ENCODE assay signal across 12 mouse cellular contexts in the genomic region with DNA sequence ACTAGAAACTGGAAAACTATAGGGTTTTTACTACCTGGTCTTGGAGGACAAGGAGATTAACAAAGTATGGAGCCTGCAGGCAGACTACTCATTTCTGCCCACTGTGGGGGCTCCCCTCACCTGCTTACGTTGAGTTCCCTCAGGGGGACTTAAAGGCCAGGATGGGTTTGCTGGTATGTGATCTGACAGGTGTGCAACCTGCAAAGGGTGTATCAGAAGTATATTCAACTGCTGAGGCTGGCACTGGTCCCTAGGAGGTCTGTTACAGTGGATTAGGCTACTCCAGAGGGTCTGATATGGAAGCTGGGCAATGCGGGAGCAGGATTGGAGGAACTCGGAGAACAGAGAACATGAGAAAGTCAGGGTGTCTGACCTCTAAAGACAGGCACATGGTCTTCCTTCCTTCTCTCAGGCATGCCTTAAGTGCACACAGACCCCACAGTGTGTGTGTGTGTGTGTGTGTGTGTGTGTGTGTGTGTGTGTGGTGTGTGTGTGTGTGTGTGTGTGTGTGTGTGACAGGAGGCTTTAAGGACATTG. TPM values are rescaled to one million over a fixed set of nuclear protein-coding genes. Genes with fewer than 3 reads are reported as not detected.
DNase-seq lines count a peak whose midpoint lies in the region; ATAC-seq and TF ChIP-seq lines count a peak whose summit lies in the region.
"Had no signal": no experiment of that assay in that cellular context is flagged by ENCODE, and none has a peak within 500 bp of the region (broad histone marks: within the 10 kb centered on the region; RNA-seq: fewer than 3 reads in every experiment).

No protein-coding gene starts in this region.

- intact Hi-C loops in heart, postnatal 36 days (cut with DNase I): loop anchor here (1.0 kb wide), 1 partner anchor 40 kb away; no protein-coding TSS in a partner anchor

- no peak for TF ChIP-seq CTCF in kidney, postnatal 0 days (IDR thresholded peaks at IDR 0.05; ENCODE audit: low read depth)
- TF ChIP-seq CTCF in cortical plate, adult 2 months (IDR thresholded peaks at IDR 0.05; ENCODE audit: extremely low read depth, insufficient read depth, low read length): no peak

- no peak overlapping the region for H3K4me3 ChIP-seq in heart, embryonic 10.5 days
- H3K4me3 ChIP-seq in kidney, postnatal 0 days (replicated peaks; ENCODE audit: low read depth, low read length): no peak overlapping the region
- no peak overlapping the region for H3K4me3 ChIP-seq in cortical plate, adult 2 months (ENCODE audit: insufficient read depth, low read length)
- H3K4me3 ChIP-seq in liver, embryonic 13.5 days (replicated peaks): no peak overlapping the region
- H3K4me3 ChIP-seq: hindbrain, embryonic 13.5 days; neural tube, embryonic 12.5 days had no signal

- no peak for TF ChIP-seq POLR2A in cortical plate, adult 2 months (IDR thresholded peaks at IDR 0.05; ENCODE audit: extremely low read depth, insufficient read depth, low read length)

- H3K36me3 ChIP-seq in heart, embryonic 10.5 days: peaks cover 20% of the 10 kb centered on the region
- H3K36me3 ChIP-seq in kidney, postnatal 0 days (ENCODE audit: insufficient read depth, low read length): peaks cover 21% of the 10 kb centered on the region
- H3K36me3 ChIP-seq in liver, embryonic 13.5 days: no peaks in the 10 kb centered on the region

- peak overlapping the region; percentile 67 for H3K27ac ChIP-seq in heart, embryonic 10.5 days
- H3K27ac ChIP-seq in kidney, postnatal 0 days: peak overlapping the region; percentile 66
- peak overlapping the region; percentile 45 for H3K27ac ChIP-seq in cortical plate, adult 2 months (ENCODE audit: insufficient read depth, low read length)
- H3K27ac ChIP-seq in liver, embryonic 13.5 days: peak overlapping the region; percentile 71
- H3K27ac ChIP-seq: hindbrain, embryonic 13.5 days; neural tube, embryonic 12.5 days had no signal

- H3K9ac ChIP-seq in kidney, postnatal 0 days (ENCODE audit: low read depth, low read length): no peak overlapping the region
- H3K9ac ChIP-seq in liver, embryonic 13.5 days: no peak overlapping the region
- H3K9ac ChIP-seq: hindbrain, embryonic 13.5 days; neural tube, embryonic 12.5 days had no signal

- H3K4me1 ChIP-seq in heart, embryonic 10.5 days: peaks cover 84% of the 10 kb centered on the region
- peaks cover 28% of the 10 kb centered on the region for H3K4me1 ChIP-seq in kidney, postnatal 0 days (replicated peaks; ENCODE audit: insufficient read depth, low read length)
- peaks cover 10% of the 10 kb centered on the region; the same call in 1 of the 2 replicates for H3K4me1 ChIP-seq in cortical plate, adult 2 months (ENCODE audit: control insufficient read depth, insufficient read depth, low read length)
- H3K4me1 ChIP-seq in liver, embryonic 13.5 days (replicated peaks): peaks cover 49% of the 10 kb centered on the region
- H3K4me1 ChIP-seq: neural tube, embryonic 12.5 days had no signal

- WGBS in heart, embryonic 10.5 days: 69% methylated on average over 3 of the region's 3 CpGs
- 73% methylated on average over 3 of the region's 3 CpGs for WGBS in kidney, postnatal 0 days
- WGBS in liver, embryonic 13.5 days (ENCODE audit: insufficient replicate concordance): 71% methylated on average over 3 of the region's 3 CpGs

- ATAC-seq in kidney, postnatal 0 days (replicated peaks; ENCODE audit: low FRiP score, low read depth): no peak
- ATAC-seq in liver, embryonic 13.5 days (ENCODE audit: low read depth): no peak
- ATAC-seq: midbrain, embryonic 16.5 days had no signal

- H3K27me3 ChIP-seq in heart, embryonic 10.5 days (ENCODE audit: insufficient read depth, poor library complexity, severe bottlenecking): no peaks in the 10 kb centered on the region; the same call in 1 of the 2 replicates
- H3K27me3 ChIP-seq in kidney, postnatal 0 days (ENCODE audit: insufficient read depth, low read length): no peaks in the 10 kb centered on the region
- no peaks in the 10 kb centered on the region for H3K27me3 ChIP-seq in liver, embryonic 13.5 days
- H3K27me3 ChIP-seq: hindbrain, embryonic 13.5 days; neural tube, embryonic 12.5 days had no signal

- H3K4me2 ChIP-seq in kidney, postnatal 0 days (ENCODE audit: low read length): no peak overlapping the region
- no peak overlapping the region for H3K4me2 ChIP-seq in liver, embryonic 13.5 days
- H3K4me2 ChIP-seq: hindbrain, embryonic 13.5 days; neural tube, embryonic 12.5 days had no signal

- H3K9me3 ChIP-seq in heart, embryonic 10.5 days: no peaks in the 10 kb centered on the region
- no peaks in the 10 kb centered on the region for H3K9me3 ChIP-seq in kidney, postnatal 0 days (replicated peaks; ENCODE audit: low read length)
- H3K9me3 ChIP-seq in liver, embryonic 13.5 days (replicated peaks): no peaks in the 10 kb centered on the region
- H3K9me3 ChIP-seq: hindbrain, embryonic 13.5 days; neural tube, embryonic 12.5 days had no signal

- no peak for DNase-seq in heart, embryonic 10.5 days (ENCODE audit: low spot score)
- no peak for DNase-seq in heart, postnatal 36 days
- no peak for DNase-seq in kidney, postnatal 0 days (ENCODE audit: low spot score)
- DNase-seq in kidney, postnatal 25 days: no peak
- DNase-seq in liver, embryonic 13.5 days: no peak
- no peak for DNase-seq in frontal cortex, postnatal 25 days (ENCODE audit: low spot score in 2 of 2)
- DNase-seq in cerebellum, postnatal 4 days (ENCODE audit: low spot score in 2 of 2): no peak

RNA-seq across cellular contexts. Expression of gene Timp3, which starts 40.9 kb away (rescaled TPM):
- polyA plus RNA-seq in heart, embryonic 10.5 days (2016; fragmentation: Nextera tagmentation; extraction: Ambion mirVana): 44.7 and 47.2 TPM in 2 replicates
- total RNA-seq in heart, postnatal 36 days (2021): 100 to 1,000 TPM; 165 to 209 TPM
- polyA plus RNA-seq in kidney, postnatal 0 days (2015; fragmentation: Nextera tagmentation; extraction: Ambion mirVana): 87.4 and 99.7 TPM in 2 replicates
- 47.7 and 55.0 TPM in 2 replicates for polyA plus RNA-seq in cortical plate, adult 2 months (2012; rRNA removed)
- polyA plus RNA-seq in liver, embryonic 13.5 days (2015; fragmentation: Nextera tagmentation; extraction: Ambion mirVana): 8.4 and 10.0 TPM in 2 replicates
- total RNA-seq: MEL had no signal
